Mouse (Mus musculus): ENCODE data around the gene Cntn5.

Gene Cntn5

DNA sequence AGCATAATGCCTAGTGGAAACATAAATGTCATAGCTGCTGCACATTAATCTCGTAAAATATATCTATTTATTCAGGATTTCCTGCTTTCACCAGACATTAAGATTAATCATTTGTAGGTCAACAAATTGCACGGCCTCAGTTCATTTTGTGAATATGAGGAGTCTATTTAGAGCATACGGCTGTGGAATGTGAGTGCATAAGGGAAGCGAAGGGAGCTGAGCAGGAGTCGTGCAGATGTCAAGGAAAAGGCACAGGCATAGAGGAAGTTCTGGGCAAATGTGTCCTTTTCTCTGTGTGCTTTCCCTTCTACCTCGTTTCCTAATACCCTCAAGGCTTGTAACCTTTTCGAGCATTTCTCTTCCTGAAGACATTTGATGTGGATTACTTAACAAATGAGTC, 504.5 kb downstream of the Cntn5 start:
- DNase-seq: no peak

DNA sequence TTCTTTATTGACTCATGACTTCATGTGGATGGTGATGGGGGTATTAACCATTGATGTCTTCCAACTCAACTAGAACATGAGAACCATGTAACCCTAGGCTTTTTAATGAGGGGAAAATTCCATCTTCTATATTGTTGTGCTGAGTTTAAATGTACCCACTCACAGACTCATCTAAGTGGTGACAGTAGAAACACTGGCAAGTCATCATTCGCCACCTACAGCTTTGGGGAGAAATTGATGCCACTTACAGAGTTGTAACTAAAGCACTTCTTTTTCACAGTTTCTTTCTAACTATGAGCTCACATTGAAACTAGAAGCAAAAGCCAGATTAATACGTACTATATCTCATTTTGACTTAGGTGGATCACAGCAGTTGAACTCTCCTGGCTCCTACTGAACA, 514.7 kb downstream of the Cntn5 start:
- DNase-seq: no peak

DNA sequence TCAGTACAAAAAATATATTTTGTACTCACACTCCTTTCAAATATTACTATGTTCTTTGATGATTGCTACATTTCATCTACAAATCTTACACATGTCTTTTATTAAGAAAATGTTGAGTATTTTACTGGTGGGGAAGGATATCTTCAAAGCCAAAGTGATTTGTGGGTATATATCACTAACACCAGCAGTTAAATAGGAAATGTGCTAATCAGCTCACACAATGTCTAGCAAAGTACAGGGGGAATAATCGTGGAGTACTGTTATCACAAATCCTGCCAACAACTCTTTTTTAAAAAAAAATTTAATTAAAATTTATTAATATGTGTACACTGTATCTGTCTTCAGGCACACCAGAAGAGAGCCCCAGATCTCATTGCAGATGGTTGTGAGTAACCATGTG, 520.1 kb downstream of the Cntn5 start:
- no peak for DNase-seq

DNA sequence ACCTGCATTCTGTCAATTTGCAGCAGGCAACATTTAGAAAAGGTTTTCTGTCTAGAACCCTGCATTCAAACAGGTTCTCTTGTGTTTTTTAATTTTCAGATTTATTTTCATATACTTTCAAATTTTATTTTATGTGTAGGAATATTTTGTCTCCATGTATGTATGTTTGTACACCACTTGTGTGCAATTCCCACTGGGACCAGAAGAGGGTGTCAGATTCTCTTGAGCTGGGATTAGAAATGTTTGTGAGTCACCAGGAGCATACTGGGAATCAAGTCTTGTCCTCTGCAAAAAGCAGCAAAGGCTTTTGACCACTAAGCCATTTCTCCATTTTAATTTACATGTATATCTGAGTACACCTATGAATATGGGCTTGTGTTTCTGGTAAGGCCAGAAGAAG, 521.4 kb downstream of the Cntn5 start:
- no peak for DNase-seq

DNA sequence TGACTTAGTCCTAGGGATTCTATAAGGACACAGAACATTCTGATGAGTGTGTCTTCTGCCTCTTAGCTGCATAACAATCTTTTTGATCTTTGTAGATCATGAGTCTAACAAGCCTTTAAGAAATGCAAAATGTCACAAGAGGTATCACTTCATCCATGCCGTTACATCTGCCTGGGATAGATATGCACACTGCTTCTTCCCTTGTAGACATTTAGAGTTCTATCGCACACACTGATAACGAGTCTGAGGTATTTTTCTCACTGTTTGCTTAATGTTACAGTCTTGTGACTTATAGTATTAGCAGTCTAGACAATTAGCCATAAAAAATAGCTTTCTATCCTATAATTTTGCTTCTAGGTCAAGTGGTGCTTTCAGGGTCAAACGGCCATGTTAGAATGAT, 522.9 kb downstream of the Cntn5 start:
- DNase-seq: no peak

DNA sequence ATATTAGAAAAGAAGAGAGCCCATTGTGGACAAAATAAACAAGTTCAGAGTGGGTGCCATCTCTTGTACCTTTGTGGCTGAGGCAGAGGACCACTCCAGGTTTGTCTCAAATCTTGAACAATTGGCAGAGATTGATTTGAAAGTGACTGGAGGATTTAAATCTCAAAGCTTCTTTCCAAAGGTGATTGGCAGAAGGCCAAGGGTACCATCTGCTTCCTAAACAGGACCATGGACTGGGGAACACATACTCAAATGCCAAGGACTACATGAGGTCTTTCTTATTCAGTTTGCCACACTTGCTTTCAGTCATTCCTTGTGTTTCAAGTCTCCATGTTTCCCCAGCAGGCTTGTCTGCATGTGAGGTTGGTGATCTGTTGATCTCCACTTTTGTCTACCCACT, 528.3 kb downstream of the Cntn5 start:
- DNase-seq: no peak

DNA sequence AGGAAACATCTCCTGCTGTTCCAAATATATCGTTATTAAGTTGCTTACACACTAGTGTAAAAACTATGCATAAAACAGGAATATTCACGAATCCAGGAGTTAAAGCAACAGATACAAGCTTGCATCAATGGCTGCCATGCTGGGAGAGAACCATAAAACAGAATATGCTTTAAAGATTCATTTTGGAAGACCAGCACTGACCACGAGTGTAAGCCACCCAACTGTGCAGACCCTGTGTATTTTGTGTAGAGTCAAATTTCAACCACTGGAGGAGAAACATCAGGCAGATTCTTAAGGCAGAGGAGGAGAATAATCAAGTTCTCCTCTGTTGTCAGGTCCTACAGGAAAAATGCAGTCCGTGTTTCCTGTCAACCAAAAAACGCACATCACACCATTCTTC, 535.6 kb downstream of the Cntn5 start:
- DNase-seq: no peak

DNA sequence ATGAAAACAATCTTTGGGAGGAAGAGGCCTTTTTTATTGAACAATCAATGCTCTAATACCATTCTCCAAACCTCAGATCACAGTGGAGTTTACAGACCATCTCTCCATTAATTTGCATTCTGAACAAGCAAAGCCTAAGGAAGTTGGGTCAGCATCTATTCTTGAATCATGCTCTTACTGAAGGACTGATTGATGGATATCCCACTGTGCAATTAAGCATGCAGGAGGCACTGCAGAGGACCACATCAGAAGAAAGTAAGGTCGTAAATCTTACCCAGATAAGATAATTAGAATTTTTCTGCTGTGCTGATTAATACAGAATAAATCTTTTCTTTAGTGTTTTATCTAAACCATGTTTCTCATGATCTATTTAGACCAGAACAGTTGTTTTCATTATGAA, 536.2 kb downstream of the Cntn5 start:
- DNase-seq: no peak

DNA sequence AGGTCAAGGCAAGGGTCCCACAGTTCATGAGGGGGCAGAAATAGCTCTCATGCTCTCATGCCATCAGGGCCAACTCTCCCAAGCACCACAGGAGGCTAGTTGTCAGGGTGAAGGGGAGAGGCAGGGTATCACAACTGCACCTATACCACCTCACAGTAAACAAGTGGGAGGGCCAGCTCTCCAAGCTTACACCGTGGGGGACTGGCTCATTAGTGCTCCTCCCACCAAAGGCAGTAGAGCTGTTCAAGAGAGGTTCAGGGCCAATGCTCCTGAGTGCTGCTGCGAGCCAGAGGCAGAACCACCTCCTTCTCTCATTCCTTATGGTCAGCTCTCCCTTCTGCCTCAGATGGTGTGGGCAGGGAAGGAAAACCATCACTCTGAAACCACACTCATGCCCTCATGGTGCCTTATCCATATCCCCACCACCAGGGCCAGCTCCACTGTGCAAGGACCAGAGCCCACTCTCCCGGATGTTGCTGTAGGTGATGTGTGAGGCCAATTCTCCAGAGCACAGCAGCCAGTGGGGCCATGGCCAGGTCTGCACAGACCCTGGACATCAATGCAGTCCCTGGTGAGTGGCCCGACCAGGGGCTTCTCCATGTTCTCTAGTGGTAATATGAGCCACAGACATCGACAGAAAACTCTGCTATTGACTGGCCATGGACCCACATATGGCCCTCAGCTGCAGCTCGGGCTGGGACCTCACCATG, 538.2 kb downstream of the Cntn5 start:
- DNase-seq: no peak

DNA sequence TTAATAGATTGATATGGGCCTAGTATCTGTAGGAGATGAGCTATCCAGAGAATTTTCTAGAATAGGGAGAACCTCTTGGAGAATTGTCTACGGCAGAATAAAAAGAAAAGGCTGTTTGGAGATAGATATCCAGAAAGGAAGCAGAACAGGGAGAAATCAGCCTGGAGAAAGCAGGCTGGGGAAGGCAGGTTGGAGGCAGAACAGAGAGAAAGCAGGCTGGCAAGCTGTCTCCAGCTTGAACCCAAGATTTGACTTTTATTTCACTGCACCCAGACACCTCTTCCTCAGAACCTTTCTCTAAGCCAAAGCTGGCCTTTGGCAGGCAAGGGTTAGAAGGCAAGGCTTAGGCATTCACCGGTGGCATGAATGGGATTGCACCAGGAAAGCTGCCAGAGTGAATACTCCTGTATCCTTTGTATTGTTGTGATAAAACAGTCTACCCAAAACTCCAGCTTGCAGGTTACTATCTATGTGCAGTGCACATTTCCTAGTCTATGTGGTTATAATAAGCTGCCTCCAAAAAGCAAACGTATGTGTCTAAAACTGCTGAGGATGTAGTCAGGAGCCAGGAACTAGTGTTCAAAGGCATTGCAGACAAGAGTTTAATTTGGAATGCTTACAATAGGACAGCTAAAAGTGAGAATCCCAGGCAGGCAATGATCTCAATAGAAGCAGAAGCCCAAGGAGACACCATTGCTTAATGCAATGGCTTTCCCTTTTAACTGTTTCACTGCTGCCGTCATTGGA, 553.5 kb downstream of the Cntn5 start:
- no peak for DNase-seq

DNA sequence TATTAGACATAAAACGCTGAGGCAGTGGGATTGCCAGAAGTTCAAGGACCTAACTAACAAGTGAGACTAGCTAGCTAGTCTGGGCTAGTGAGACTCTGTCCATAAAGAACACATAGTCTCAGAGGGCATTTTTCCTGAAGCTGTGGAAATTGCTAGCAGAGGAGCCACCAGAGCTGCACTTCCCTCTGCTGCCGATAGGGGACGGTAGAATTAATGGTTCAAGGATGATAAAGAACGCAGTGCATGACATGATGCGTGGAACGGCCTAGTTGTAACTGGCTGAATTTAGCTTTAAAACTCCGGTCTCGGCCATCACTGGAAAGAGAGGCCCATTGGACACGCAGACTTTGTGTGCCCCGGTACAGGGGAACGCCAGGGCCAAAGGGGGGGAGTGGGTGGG, 555.8 kb downstream of the Cntn5 start:
- DNase-seq: no peak

DNA sequence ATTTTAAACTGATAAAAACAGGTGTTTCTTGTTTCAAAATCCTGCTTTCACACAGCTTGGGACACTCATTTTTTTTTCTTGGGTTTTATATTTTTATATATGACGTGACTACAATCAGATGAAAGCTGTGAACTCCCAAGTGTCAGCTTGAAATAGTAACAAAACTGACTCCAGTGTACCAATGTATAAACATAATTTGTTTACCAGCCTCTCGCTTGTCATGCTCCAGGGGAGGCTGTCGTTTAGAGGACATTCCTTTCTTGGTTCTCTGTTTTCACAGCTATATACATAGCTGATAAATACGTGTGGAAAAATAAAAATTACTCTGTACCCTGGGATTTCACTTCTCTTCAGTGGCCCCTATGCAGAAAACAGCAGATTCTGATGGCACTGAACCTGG, 556.4 kb downstream of the Cntn5 start:
- no peak for DNase-seq

DNA sequence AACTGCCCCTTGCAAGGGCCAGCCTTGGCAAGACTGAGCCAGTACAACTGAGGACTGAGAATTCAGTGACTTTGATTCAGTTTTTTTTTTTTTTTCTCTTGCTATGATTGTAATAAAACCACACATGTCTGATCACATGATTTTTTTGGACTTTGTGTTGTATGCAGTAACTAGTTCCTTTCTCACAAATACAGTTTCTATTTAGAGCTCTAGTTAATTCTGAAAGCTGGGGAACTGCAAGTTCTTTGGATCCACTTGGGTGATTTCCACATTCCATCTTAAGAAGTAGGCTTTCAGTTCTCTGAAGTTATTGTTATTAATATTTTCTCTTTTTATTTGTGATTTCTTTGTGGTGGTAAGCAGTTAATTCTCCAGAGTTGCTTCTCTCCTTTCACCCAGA, 563.8 kb downstream of the Cntn5 start:
- DNase-seq: no peak

DNA sequence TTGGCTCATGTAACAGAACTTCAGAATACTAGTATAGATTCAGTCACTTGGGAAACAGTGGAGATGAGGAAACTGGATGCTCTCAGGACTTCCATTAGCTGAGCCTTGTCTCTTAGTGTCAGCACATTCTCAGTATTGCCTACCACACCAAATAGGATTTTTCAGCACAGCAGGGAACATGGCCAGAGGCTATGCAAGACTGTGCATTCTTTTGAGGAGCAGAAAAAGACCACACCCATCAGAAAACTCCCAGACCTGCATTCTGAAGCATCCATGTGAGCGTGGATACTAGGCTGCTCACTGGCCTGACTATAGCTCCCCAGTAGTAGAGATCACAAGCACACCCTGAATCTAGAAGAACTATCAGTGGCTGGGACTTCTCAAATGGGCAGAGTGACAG, 564.9 kb downstream of the Cntn5 start:
- DNase-seq: no peak

DNA sequence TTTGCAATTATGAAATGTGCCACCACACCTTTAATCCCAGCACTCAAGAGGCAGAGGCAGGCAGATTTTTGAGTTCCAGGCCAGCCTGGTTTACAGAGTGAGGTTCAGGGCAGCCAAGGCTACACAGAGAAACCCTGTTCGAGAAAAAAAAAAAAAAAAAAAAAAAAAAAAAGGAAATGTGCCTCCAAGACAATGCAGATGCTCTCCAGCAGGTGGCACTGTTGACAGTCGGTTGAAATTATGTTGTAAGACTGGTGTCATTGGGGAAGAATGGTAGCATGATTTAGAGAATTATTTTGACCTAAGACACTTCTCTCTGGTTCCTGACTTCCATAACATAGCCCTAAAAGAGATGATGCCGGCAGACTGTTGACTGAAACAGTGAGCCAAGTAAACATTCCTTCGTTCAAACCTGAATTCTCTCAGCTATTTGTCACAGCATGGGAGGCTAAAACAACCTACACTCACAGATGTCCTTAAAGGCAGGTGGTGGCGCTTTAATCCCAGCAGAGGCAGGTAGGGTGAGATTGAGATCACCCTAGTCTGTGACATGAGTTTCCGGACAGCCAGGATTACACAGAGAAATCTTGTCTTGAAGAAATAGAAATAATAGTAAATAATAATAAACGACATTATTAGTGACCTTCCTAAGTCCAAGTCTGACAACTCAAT, 579.7 kb downstream of the Cntn5 start:
- DNase-seq: peak; percentile 47

DNA sequence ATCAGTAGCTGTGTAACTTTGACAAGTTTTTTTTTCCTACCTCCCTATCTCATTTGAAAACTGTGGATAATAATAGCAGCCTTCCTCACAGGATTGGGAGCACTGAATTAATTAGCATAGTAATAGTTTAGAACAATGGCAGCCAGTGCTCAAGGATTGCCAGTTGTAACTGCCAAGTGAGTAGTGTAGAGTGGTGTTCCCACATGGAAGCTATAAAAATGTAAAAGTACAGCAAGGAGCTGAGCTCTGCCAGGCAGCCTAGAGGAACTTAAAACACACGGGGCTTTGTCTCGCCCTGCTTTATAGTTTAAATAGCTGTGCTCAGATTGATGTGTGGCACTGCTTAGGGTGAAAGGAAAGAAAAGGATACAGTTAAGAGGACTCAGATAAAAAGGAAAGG, 635.2 kb downstream of the Cntn5 start:
- DNase-seq: no peak

DNA sequence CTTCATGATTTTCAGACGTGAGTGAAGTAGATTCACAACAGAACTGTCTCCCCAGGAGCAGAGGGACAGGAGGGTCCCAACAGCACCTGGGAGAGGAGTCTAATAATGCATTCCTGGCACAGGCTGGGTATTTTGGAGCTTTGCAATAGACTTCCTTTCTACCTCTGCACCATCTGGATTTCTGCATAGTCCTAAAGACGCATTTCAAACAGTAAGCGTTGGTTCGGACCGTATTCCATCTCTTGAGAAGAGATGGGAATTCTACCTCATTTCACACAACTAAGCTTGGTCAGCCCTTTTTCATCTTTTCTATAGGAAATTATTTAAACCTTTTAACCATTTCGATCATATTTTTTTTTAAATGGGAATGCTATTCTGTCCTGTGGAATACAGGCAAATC, 635.7 kb downstream of the Cntn5 start:
- no peak for DNase-seq

DNA sequence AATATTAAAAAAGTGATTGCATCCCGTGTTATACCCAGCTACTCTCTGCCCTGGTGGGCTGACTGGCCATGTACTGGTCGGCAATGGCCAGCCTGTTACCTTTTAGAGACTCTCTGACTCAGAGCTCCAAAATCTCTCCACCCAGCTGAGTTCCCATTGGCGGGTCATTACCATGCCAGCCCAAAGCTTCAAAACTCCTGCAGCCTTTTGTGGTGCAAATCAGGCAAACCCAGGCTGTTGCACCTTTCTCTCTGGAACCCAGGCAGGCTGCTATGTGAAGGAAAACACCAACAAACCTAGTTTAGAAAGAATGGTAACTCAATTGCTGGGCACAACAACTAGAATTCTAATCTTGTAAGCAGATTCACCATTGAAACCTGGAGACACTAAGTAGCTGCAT, 639.0 kb downstream of the Cntn5 start:
- DNase-seq: no peak

DNA sequence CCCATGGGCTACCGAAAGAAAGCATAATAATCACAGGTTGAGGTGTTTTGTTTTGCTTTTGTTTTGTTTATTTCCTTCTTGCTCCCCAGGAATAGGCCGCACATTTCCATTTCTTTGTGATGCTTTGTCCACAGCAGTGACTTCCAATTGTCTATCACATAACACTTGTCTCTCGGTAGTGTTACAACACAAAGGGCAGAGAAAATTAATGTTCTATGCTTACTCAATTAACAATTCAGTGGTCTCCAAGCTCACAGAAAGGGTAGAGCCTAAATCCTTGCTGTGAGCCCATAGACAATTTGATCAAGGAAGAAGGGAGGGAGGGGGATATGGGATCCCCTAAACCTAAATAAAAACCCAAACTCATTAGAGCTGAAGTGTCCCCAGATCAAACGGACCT, 671.2 kb downstream of the Cntn5 start:
- no peak for DNase-seq

DNA sequence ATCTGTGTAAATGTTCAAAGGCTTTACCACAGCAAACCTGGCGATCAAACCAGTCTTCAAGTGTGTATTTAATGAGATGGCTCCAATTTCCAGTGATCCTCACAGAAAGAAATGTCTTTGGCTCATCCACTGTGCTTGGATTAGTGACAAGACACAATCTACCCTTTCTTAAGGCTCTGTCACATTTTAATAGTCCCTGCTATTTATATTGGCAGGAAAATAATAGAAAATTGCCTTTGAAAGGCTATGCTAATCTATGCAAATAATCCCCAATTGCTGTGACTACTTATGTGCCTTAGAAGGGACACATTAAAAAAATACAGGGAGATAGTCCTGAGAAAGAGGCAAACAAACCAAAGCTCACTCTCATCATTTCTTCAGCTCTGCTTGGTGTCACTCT, 672.5 kb downstream of the Cntn5 start:
- no peak for DNase-seq

DNA sequence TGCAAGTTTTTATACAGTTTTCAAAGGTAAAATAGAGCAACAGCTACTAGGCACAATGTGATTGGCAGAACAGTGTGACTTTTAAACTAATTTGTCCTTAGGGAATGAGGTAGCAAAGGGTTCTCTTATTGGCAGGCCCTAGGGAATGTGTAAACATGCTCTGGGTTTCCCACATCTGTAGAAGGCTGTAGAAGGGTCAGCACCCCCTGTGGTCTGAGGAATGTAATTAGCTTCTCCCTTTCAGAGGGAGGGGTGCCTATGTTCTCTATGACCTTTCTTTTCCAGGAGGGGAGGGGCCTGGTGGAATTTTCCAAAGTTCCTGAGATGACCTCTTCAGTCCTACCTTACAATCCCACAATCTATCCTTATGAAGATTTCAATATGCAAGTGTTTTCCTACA, 673.6 kb downstream of the Cntn5 start:
- no peak for DNase-seq

DNA sequence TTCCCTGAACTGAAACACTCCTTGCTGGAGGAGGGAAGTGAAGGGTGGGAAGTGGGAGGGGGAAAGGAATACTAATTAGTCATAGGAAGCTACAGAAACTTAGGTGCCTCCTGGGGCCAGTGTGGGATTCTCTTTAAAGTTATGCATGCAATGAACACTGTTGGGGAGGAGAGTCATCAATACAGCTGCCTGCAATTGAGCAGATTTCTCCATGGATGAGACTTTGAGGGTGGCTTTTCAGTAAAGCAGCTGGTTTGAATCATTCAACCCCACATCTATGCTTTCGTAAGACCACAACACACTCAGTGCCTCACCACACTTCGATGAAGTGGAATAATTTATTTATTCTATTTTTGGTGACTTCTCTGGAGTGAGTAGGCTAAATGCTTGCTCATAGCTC, 674.9 kb downstream of the Cntn5 start:
- no peak for DNase-seq

DNA sequence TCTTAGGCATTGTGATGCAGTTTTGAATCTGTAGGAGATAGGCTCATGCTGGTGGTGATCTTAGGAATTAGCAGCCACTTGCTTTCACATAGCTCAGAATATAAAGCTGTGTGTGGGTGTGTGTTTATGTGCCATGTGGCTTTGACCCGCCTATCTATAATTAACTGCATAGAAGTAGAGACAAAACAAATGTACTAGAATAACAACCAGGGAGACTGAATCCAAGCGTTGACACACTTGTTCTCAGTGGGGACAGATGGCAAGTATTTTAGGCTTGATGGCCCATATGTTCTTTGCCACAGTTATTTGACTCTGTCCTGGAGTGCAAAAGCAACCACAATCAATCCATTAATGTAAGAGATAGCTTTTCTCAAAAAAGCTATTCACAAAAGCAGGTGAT, 678.6 kb downstream of the Cntn5 start:
- no peak for DNase-seq

DNA sequence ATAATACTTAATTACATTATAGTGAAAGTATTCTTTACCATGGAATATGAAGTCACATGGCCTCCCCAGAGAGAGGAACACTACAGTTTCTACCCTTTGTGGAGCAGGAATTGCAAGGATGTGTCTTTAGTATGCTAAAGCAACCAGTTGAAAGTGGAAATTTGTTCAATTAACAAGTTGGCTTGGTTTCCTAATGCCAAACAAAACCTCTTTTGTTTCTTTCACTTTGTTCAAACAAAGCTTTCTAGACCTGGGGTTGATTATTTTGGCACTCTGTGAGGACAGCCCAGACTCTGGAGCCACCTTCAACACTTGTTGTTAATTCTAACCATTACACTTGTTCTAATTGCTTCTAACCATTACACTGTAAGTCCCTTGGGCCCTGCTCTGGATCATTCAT, 718.5 kb downstream of the Cntn5 start:
- DNase-seq: no peak
